10 mouse cellular contexts compared by ENCODE assay signal in the genomic region with DNA sequence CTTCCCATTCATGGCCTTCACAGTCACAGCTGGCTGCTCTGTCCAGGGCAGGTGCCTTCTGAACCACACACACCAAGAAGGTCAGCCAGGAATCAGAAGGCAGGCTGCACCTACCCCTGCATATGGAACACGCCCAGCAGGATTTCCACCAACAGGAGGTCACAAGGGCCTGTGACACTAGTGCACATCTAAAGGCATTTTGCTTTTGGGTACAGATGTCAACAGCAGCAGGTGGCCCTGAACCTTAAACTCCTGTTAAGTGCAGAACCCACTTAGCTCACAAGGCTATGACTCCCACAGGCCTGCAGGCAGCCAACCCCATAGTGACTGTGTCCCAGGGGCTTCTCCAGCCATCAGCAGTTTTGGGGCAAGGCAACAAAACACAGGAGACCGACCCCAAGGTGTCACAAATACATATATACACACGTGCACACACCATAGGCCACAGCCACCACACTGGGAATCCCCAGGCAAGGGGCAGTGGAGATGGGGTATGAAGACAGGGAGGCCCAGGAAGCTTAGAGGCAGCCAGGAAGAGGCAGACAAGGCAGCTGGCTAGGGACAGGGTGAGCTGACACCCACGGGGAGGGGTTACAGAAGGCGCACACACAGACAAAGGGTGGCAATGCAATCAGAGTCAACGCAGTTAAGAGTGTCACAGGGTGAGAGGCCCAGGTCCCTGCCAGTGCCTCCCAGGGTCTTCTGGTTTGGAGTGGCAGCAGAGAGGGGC. TPM values are rescaled to one million over a fixed set of nuclear protein-coding genes. Genes with fewer than 3 reads are reported as not detected.
DNase-seq lines count a peak whose midpoint lies in the region; ATAC-seq lines count a peak whose summit lies in the region.
"Had no signal": no experiment of that assay in that cellular context is flagged by ENCODE, and none has a peak within 500 bp of the region (broad histone marks: within the 10 kb centered on the region; RNA-seq: fewer than 3 reads in every experiment).

No protein-coding gene starts in this region.

- H3K27me3 ChIP-seq in heart, embryonic 15.5 days = no peaks in the 10 kb centered on the region
- peaks cover 25% of the 10 kb centered on the region for H3K27me3 ChIP-seq in midbrain, embryonic 13.5 days
- H3K27me3 ChIP-seq in midbrain, embryonic 15.5 days (replicated peaks) = peaks cover 13% of the 10 kb centered on the region
- peaks cover 4% of the 10 kb centered on the region; the same call in 1 of the 2 replicates for H3K27me3 ChIP-seq in intestine, embryonic 16.5 days (replicated peaks; ENCODE audit: control insufficient read depth, insufficient read depth, low read length)
- peaks cover 10% of the 10 kb centered on the region; the same call in 1 of the 2 replicates for H3K27me3 ChIP-seq in stomach, embryonic 16.5 days (ENCODE audit: control insufficient read depth, insufficient read depth, low read length)

- H3K9ac ChIP-seq in heart, embryonic 15.5 days = no peak overlapping the region
- no peak overlapping the region for H3K9ac ChIP-seq in midbrain, embryonic 13.5 days (replicated peaks)
- no peak overlapping the region for H3K9ac ChIP-seq in midbrain, embryonic 15.5 days
- peak overlapping the region; percentile 29; the same call in 1 of the 2 replicates for H3K9ac ChIP-seq in intestine, embryonic 16.5 days (ENCODE audit: low read depth, low read length)
- no peak overlapping the region for H3K9ac ChIP-seq in stomach, embryonic 16.5 days (ENCODE audit: low read length)

- 69% methylated on average over 6 of the region's 6 CpGs for WGBS in heart, embryonic 15.5 days
- WGBS in midbrain, embryonic 13.5 days = 67% methylated on average over 6 of the region's 6 CpGs
- 75% methylated on average over 6 of the region's 6 CpGs for WGBS in midbrain, embryonic 15.5 days
- WGBS in intestine, embryonic 16.5 days = 70% methylated on average over 6 of the region's 6 CpGs
- 73% methylated on average over 6 of the region's 6 CpGs for WGBS in stomach, embryonic 16.5 days

- H3K36me3 ChIP-seq in heart, embryonic 15.5 days = peaks cover 50% of the 10 kb centered on the region
- H3K36me3 ChIP-seq in midbrain, embryonic 13.5 days = peaks cover 67% of the 10 kb centered on the region
- H3K36me3 ChIP-seq in midbrain, embryonic 15.5 days (replicated peaks) = peaks cover 42% of the 10 kb centered on the region
- peaks cover 51% of the 10 kb centered on the region for H3K36me3 ChIP-seq in intestine, embryonic 16.5 days (ENCODE audit: control insufficient read depth, insufficient read depth, low read length)
- H3K36me3 ChIP-seq in stomach, embryonic 16.5 days (ENCODE audit: control insufficient read depth, insufficient read depth, low read length) = peaks cover 40% of the 10 kb centered on the region

- DNase-seq in heart, adult 8-10 months (ENCODE audit: low spot score) = no peak
- DNase-seq in adrenal gland, adult 2 months = no peak
- no peak for DNase-seq in left cerebral cortex, postnatal 10 days (ENCODE audit: extremely low spot score in 1 of 2, low spot score in 2 of 2)
- DNase-seq: gastrocnemius, postnatal 36 days had no signal

- H3K4me3 ChIP-seq in heart, embryonic 15.5 days = no peak overlapping the region
- no peak overlapping the region for H3K4me3 ChIP-seq in midbrain, embryonic 13.5 days (replicated peaks)
- H3K4me3 ChIP-seq in midbrain, embryonic 15.5 days = no peak overlapping the region
- no peak overlapping the region for H3K4me3 ChIP-seq in intestine, embryonic 16.5 days (ENCODE audit: low read length)
- no peak overlapping the region for H3K4me3 ChIP-seq in stomach, embryonic 16.5 days (replicated peaks; ENCODE audit: low read length)

- intact Hi-C loops in left cerebral cortex, postnatal 10 days (cut with DNase I) = no loop called here

- H3K4me1 ChIP-seq in heart, embryonic 15.5 days (replicated peaks) = peaks cover 52% of the 10 kb centered on the region
- peaks cover 45% of the 10 kb centered on the region for H3K4me1 ChIP-seq in midbrain, embryonic 13.5 days (replicated peaks)
- H3K4me1 ChIP-seq in midbrain, embryonic 15.5 days = peaks cover 24% of the 10 kb centered on the region
- H3K4me1 ChIP-seq in intestine, embryonic 16.5 days (ENCODE audit: control insufficient read depth, insufficient read depth, low read length) = peaks cover 46% of the 10 kb centered on the region
- H3K4me1 ChIP-seq in stomach, embryonic 16.5 days (ENCODE audit: control insufficient read depth, insufficient read depth, low read length) = peaks cover 41% of the 10 kb centered on the region

- ATAC-seq in heart, embryonic 15.5 days (replicated peaks; ENCODE audit: insufficient number of reproducible peaks, insufficient read depth, low FRiP score, low read depth) = no peak
- no peak for ATAC-seq in midbrain, embryonic 13.5 days
- ATAC-seq in midbrain, embryonic 15.5 days (replicated peaks) = no peak
- peak; percentile 32 for ATAC-seq in intestine, embryonic 16.5 days
- no peak for ATAC-seq in stomach, embryonic 16.5 days (ENCODE audit: insufficient read depth, low FRiP score)
- ATAC-seq: CD4-positive, CD25-positive, alpha-beta regulatory T cell, adult 4 months had no signal

- no peaks in the 10 kb centered on the region for H3K9me3 ChIP-seq in heart, embryonic 15.5 days (replicated peaks)
- H3K9me3 ChIP-seq in midbrain, embryonic 13.5 days = no peaks in the 10 kb centered on the region
- H3K9me3 ChIP-seq in midbrain, embryonic 15.5 days = no peaks in the 10 kb centered on the region
- H3K9me3 ChIP-seq in intestine, embryonic 16.5 days (ENCODE audit: control insufficient read depth, low read length) = no peaks in the 10 kb centered on the region
- H3K9me3 ChIP-seq in stomach, embryonic 16.5 days (replicated peaks; ENCODE audit: control insufficient read depth, low read length) = no peaks in the 10 kb centered on the region

- no peak overlapping the region for H3K4me2 ChIP-seq in heart, embryonic 15.5 days
- H3K4me2 ChIP-seq in midbrain, embryonic 13.5 days (replicated peaks) = no peak overlapping the region
- H3K4me2 ChIP-seq in midbrain, embryonic 15.5 days = no peak overlapping the region
- no peak overlapping the region for H3K4me2 ChIP-seq in intestine, embryonic 16.5 days (ENCODE audit: low read depth, low read length)
- no peak overlapping the region for H3K4me2 ChIP-seq in stomach, embryonic 16.5 days (ENCODE audit: low read depth, low read length)

- H3K27ac ChIP-seq in heart, embryonic 15.5 days = peak overlapping the region; percentile 93
- 0 out of 2 replicates have a peak overlapping the region, but pooled peaks have one; percentile 5 for H3K27ac ChIP-seq in midbrain, embryonic 13.5 days
- no peak overlapping the region for H3K27ac ChIP-seq in midbrain, embryonic 15.5 days
- H3K27ac ChIP-seq in intestine, embryonic 16.5 days (ENCODE audit: low read length) = peak overlapping the region; percentile 46
- H3K27ac ChIP-seq in stomach, embryonic 16.5 days (ENCODE audit: low read length) = peak overlapping the region; percentile 31

RNA-seq across cellular contexts. Expression of gene 4930404N11Rik, which starts 1.0 kb away (rescaled TPM):
- 0.81 and 2.2 TPM in 2 replicates for polyA plus RNA-seq in heart, embryonic 15.5 days (2015; fragmentation: Nextera tagmentation; extraction: Ambion mirVana)
- total RNA-seq in heart, adult 8-10 months (2022) = under 1 TPM in 2 of 4 experiments, not detected in 2; 0.29 to 0.66 TPM
- 0.44 and 0.70 TPM in 2 replicates for polyA plus RNA-seq in midbrain, embryonic 13.5 days (2015; fragmentation: Nextera tagmentation; extraction: Ambion mirVana)
- 1.1 TPM in 2 replicates for polyA plus RNA-seq in midbrain, embryonic 15.5 days (2015; fragmentation: Nextera tagmentation; extraction: Ambion mirVana)
- 1.4 and 2.7 TPM in 2 replicates for polyA plus RNA-seq in intestine, embryonic 16.5 days (2015; fragmentation: Nextera tagmentation; extraction: Ambion mirVana)
- polyA plus RNA-seq in stomach, embryonic 16.5 days (2015; fragmentation: Nextera tagmentation; extraction: Ambion mirVana) = 2.9 and 3.0 TPM in 2 replicates
- total RNA-seq in adrenal gland, adult 2 months (2021) = 1 to 10 TPM; 1.2 to 3.6 TPM
- polyA plus RNA-seq in adrenal gland, adult 2 months (2012; rRNA removed) = 9.7 and 12.4 TPM in 2 replicates
- total RNA-seq in left cerebral cortex, postnatal 10 days (2021) = 1 to 10 TPM; 1.2 to 1.7 TPM

RNA-seq across cellular contexts. Expression of gene Mfsd12, which starts 9.4 kb away (rescaled TPM):
- polyA plus RNA-seq in heart, embryonic 15.5 days (2015; fragmentation: Nextera tagmentation; extraction: Ambion mirVana) = 11.7 and 22.3 TPM in 2 replicates
- 10 to 100 TPM in 1 of 4 experiments, 1 to 10 TPM in 3; 9.2 to 11.4 (median 9.8) TPM for total RNA-seq in heart, adult 8-10 months (2022)
- polyA plus RNA-seq in midbrain, embryonic 13.5 days (2015; fragmentation: Nextera tagmentation; extraction: Ambion mirVana) = 8.8 and 10.1 TPM in 2 replicates
- 19.7 and 22.5 TPM in 2 replicates for polyA plus RNA-seq in midbrain, embryonic 15.5 days (2015; fragmentation: Nextera tagmentation; extraction: Ambion mirVana)
- 21.6 and 32.4 TPM in 2 replicates for polyA plus RNA-seq in intestine, embryonic 16.5 days (2015; fragmentation: Nextera tagmentation; extraction: Ambion mirVana)
- 7.3 and 8.6 TPM in 2 replicates for polyA plus RNA-seq in stomach, embryonic 16.5 days (2015; fragmentation: Nextera tagmentation; extraction: Ambion mirVana)
- total RNA-seq in adrenal gland, adult 2 months (2021) = 10 to 100 TPM; 15.3 to 16.5 TPM
- 69.3 and 77.4 TPM in 2 replicates for polyA plus RNA-seq in adrenal gland, adult 2 months (2012; rRNA removed)
- total RNA-seq in left cerebral cortex, postnatal 10 days (2021) = 10 to 100 TPM; 32.8 to 35.9 TPM

RNA-seq across cellular contexts. Expression of gene Fzr1, which starts 11.7 kb away (rescaled TPM):
- 66.5 and 84.1 TPM in 2 replicates for polyA plus RNA-seq in heart, embryonic 15.5 days (2015; fragmentation: Nextera tagmentation; extraction: Ambion mirVana)
- total RNA-seq in heart, adult 8-10 months (2022) = 10 to 100 TPM; 25.9 to 39.0 (median 32.2) TPM
- 127 and 133 TPM in 2 replicates for polyA plus RNA-seq in midbrain, embryonic 13.5 days (2015; fragmentation: Nextera tagmentation; extraction: Ambion mirVana)
- polyA plus RNA-seq in midbrain, embryonic 15.5 days (2015; fragmentation: Nextera tagmentation; extraction: Ambion mirVana) = 153 and 159 TPM in 2 replicates
- polyA plus RNA-seq in intestine, embryonic 16.5 days (2015; fragmentation: Nextera tagmentation; extraction: Ambion mirVana) = 73.2 and 78.7 TPM in 2 replicates
- polyA plus RNA-seq in stomach, embryonic 16.5 days (2015; fragmentation: Nextera tagmentation; extraction: Ambion mirVana) = 69.2 and 79.0 TPM in 2 replicates
- total RNA-seq in adrenal gland, adult 2 months (2021) = 10 to 100 TPM; 40.7 to 45.0 TPM
- polyA plus RNA-seq in adrenal gland, adult 2 months (2012; rRNA removed) = 95.6 and 103 TPM in 2 replicates
- total RNA-seq in left cerebral cortex, postnatal 10 days (2021) = 10 to 100 TPM; 85.7 to 94.7 TPM

RNA-seq across cellular contexts. Expression of gene Hmg20b, which starts 16.4 kb away (rescaled TPM):
- 82.8 and 83.4 TPM in 2 replicates for polyA plus RNA-seq in heart, embryonic 15.5 days (2015; fragmentation: Nextera tagmentation; extraction: Ambion mirVana)
- 10 to 100 TPM; 52.4 to 61.2 (median 57.1) TPM for total RNA-seq in heart, adult 8-10 months (2022)
- 46.5 and 49.8 TPM in 2 replicates for polyA plus RNA-seq in midbrain, embryonic 13.5 days (2015; fragmentation: Nextera tagmentation; extraction: Ambion mirVana)
- 26.6 and 29.9 TPM in 2 replicates for polyA plus RNA-seq in midbrain, embryonic 15.5 days (2015; fragmentation: Nextera tagmentation; extraction: Ambion mirVana)
- polyA plus RNA-seq in intestine, embryonic 16.5 days (2015; fragmentation: Nextera tagmentation; extraction: Ambion mirVana) = 69.0 and 71.4 TPM in 2 replicates
- polyA plus RNA-seq in stomach, embryonic 16.5 days (2015; fragmentation: Nextera tagmentation; extraction: Ambion mirVana) = 67.7 and 70.2 TPM in 2 replicates
- 10 to 100 TPM; 81.6 to 89.9 TPM for total RNA-seq in adrenal gland, adult 2 months (2021)
- 272 and 280 TPM in 2 replicates for polyA plus RNA-seq in adrenal gland, adult 2 months (2012; rRNA removed)
- total RNA-seq in left cerebral cortex, postnatal 10 days (2021) = 10 to 100 TPM; 18.3 to 20.3 TPM

RNA-seq across cellular contexts. Expression of gene Dohh, which starts 17.6 kb away (rescaled TPM):
- 65.2 and 79.9 TPM in 2 replicates for polyA plus RNA-seq in heart, embryonic 15.5 days (2015; fragmentation: Nextera tagmentation; extraction: Ambion mirVana)
- total RNA-seq in heart, adult 8-10 months (2022) = 10 to 100 TPM; 49.1 to 55.0 (median 53.8) TPM
- 73.5 TPM in 2 replicates for polyA plus RNA-seq in midbrain, embryonic 13.5 days (2015; fragmentation: Nextera tagmentation; extraction: Ambion mirVana)
- polyA plus RNA-seq in midbrain, embryonic 15.5 days (2015; fragmentation: Nextera tagmentation; extraction: Ambion mirVana) = 90.4 and 92.6 TPM in 2 replicates
- polyA plus RNA-seq in intestine, embryonic 16.5 days (2015; fragmentation: Nextera tagmentation; extraction: Ambion mirVana) = 102 and 109 TPM in 2 replicates
- 77.4 and 79.6 TPM in 2 replicates for polyA plus RNA-seq in stomach, embryonic 16.5 days (2015; fragmentation: Nextera tagmentation; extraction: Ambion mirVana)
- total RNA-seq in adrenal gland, adult 2 months (2021) = 10 to 100 TPM; 39.6 to 54.3 TPM
- polyA plus RNA-seq in adrenal gland, adult 2 months (2012; rRNA removed) = 125 and 132 TPM in 2 replicates
- 10 to 100 TPM; 79.3 to 83.5 TPM for total RNA-seq in left cerebral cortex, postnatal 10 days (2021)
